Mouse (Mus musculus) liver, adult (tissue): ENCODE results near the gene Asb11.

Experiments
- GATA4 ChIP-seq: IDR thresholded peaks from 2 replicates; pipeline ENCODE4 v1.6.1; 2014; ENCODE audit warnings: mild to moderate bottlenecking, low read length; ENCODE audit not compliant: insufficient replicate concordance

Asb11 gene

GRCm38 (mm10) chrX:164431133-164431532, 5.7 kb upstream of the Asb11 start:
- no peak for TF ChIP-seq GATA4

GRCm38 (mm10) chrX:164431541-164431940, 5.3 kb upstream of the Asb11 start:
- peak; percentile 19; the same call in 1 of the 2 replicates for TF ChIP-seq GATA4

GRCm38 (mm10) chrX:164432682-164433081, 4.1 kb upstream of the Asb11 start:
- no peak for TF ChIP-seq GATA4

GRCm38 (mm10) chrX:164439462-164439861, 2.7 kb downstream of the Asb11 start:
- TF ChIP-seq GATA4 = no peak

GRCm38 (mm10) chrX:164440140-164440539, 3.3 kb downstream of the Asb11 start:
- no peak for TF ChIP-seq GATA4

GRCm38 (mm10) chrX:164440703-164441102, 3.9 kb downstream of the Asb11 start:
- TF ChIP-seq GATA4 = no peak

- TF ChIP-seq GATA4 = no peak
Observed at GRCm38 (mm10) chrX:164441306-164441705, 4.5 kb downstream of the Asb11 start.

- no peak for TF ChIP-seq GATA4
Observed at GRCm38 (mm10) chrX:164445601-164446000, 8.8 kb downstream of the Asb11 start.

GRCm38 (mm10) chrX:164446106-164446551, 9.3 kb downstream of the Asb11 start:
- TF ChIP-seq GATA4 = no peak

- no peak for TF ChIP-seq GATA4
Observed at GRCm38 (mm10) chrX:164446835-164447681, 10.3 kb downstream of the Asb11 start.

GRCm38 (mm10) chrX:164447682-164448071, 10.9 kb downstream of the Asb11 start:
- TF ChIP-seq GATA4 = no peak

GRCm38 (mm10) chrX:164449201-164449600, 12.4 kb downstream of the Asb11 start:
- no peak for TF ChIP-seq GATA4

- no peak for TF ChIP-seq GATA4
Observed at GRCm38 (mm10) chrX:164459205-164459878, 22.5 kb downstream of the Asb11 start.

- peak; percentile 46; the same call in 1 of the 2 replicates for TF ChIP-seq GATA4
Observed at GRCm38 (mm10) chrX:164502258-164502657, 65.5 kb downstream of the Asb11 start.

- TF ChIP-seq GATA4 = no peak
Observed at GRCm38 (mm10) chrX:164505709-164506498, 69.1 kb downstream of the Asb11 start, which contains the start of gene Asb9. TSS of gene Asb9 (plus strand) at chrX:164506327.
